Mouse (Mus musculus) CH12.LX (cell line): ENCODE measurements around the gene Tmem216. TPM values are rescaled to one million over a fixed set of nuclear protein-coding genes. Genes with fewer than 3 reads are reported as not detected.

ENCODE experiments used
- DNase-seq: peaks from one replicate; pipeline ENCODE4 v3.0.0-alpha.2; 2013; ENCODE audit errors: extremely low read depth
- H3K27ac ChIP-seq: 2 replicates; pipeline ENCODE4 v1.5.1; 2012; ENCODE audit warnings: low read depth, mild to moderate bottlenecking, control low read depth, moderate library complexity; ENCODE audit not compliant: insufficient read depth
- H3K27me3 ChIP-seq: replicated peaks from 2 replicates; pipeline ENCODE3; 2012; ENCODE audit warnings: inconsistent platforms
- H3K36me3 ChIP-seq, 2 experiments: replicated peaks in 1 of 2; 2 replicates each; pipeline versions ENCODE3 to v1.6.1; 2012; ENCODE audit warnings: inconsistent platforms in 1 of 2, low read length in 1 of 2, mild to moderate bottlenecking in 1 of 2, mixed read lengths in 1 of 2, moderate library complexity in 1 of 2; ENCODE audit not compliant: control insufficient read depth in 1 of 2, insufficient read depth in 1 of 2
- H3K4me1 ChIP-seq, 2 experiments: 2 replicates each; pipeline ENCODE4 v1.6.1; 2012; ENCODE audit warnings: inconsistent platforms in 1 of 2, moderate library complexity in 1 of 2; ENCODE audit not compliant: insufficient read depth in 2 of 2, control insufficient read depth in 1 of 2
- H3K4me2 ChIP-seq: 2 replicates; pipeline ENCODE4 v1.6.1; 2012; ENCODE audit warnings: low read depth, mild to moderate bottlenecking, control low read depth; ENCODE audit not compliant: poor library complexity, insufficient read depth, severe bottlenecking
- H3K4me3 ChIP-seq, 3 experiments: fragments of 150-350 bp in 1 of 3; sonication (generic) in 1 of 3; replicated peaks in 1 of 3; 2 replicates each; pipeline versions ENCODE3 to v1.5.1; 2011 to 2012; ENCODE audit warnings: low read depth in 2 of 3, low read length in 2 of 3, mild to moderate bottlenecking in 2 of 3, moderate library complexity in 2 of 3, control low read depth in 1 of 3, improper control_type of control experiment in 1 of 3, inconsistent platforms in 1 of 3, mixed read lengths in 1 of 3; ENCODE audit not compliant: poor library complexity in 1 of 3
- H3K79me2 ChIP-seq: replicated peaks from 2 replicates; pipeline ENCODE4 v1.6.1; 2012; ENCODE audit warnings: mild to moderate bottlenecking, moderate library complexity; ENCODE audit not compliant: control insufficient read depth, poor library complexity, insufficient read depth, severe bottlenecking; ENCODE audit errors: extremely low read depth
- H3K9ac ChIP-seq: 2 replicates; pipeline ENCODE4 v1.6.1; 2012; ENCODE audit warnings: low read depth, mild to moderate bottlenecking, control low read depth, moderate library complexity; ENCODE audit not compliant: insufficient read depth
- H3K9me3 ChIP-seq: replicated peaks from 2 replicates; pipeline ENCODE3; 2012; ENCODE audit warnings: low read length, inconsistent platforms, mixed read lengths
- BHLHE40 ChIP-seq: IDR thresholded peaks from 2 replicates; pipeline ENCODE4 v1.6.1; 2011; ENCODE audit warnings: mild to moderate bottlenecking, low read depth, low read length, improper control_type of control experiment
- CHD2 ChIP-seq: IDR thresholded peaks from 2 replicates; pipeline ENCODE4 v1.6.1; 2011; ENCODE audit warnings: low read length, improper control_type of control experiment
- CTCF ChIP-seq, 2 experiments: IDR thresholded peaks in 1 of 2; conservative IDR thresholded peaks in 1 of 2; 2 replicates each; pipeline ENCODE4 v1.5.1; 2011 to 2012; ENCODE audit warnings: low read depth in 2 of 2, low read length in 2 of 2, improper control_type of control experiment in 1 of 2, inconsistent platforms in 1 of 2, mild to moderate bottlenecking in 1 of 2, moderate library complexity in 1 of 2
- ELF1 ChIP-seq: IDR thresholded peaks from 2 replicates; pipeline ENCODE4 v1.6.1; 2014; ENCODE audit warnings: low read depth, mild to moderate bottlenecking, inconsistent platforms, low read length, improper control_type of control experiment
- EP300 ChIP-seq: IDR thresholded peaks from 2 replicates; pipeline ENCODE4 v1.6.1; 2011; ENCODE audit warnings: low read length, improper control_type of control experiment
- ETS1 ChIP-seq: conservative IDR thresholded peaks from 2 replicates; pipeline ENCODE4 v1.6.1; 2012; ENCODE audit warnings: low read depth, mild to moderate bottlenecking, inconsistent platforms, low read length, improper control_type of control experiment, moderate library complexity
- GABPA ChIP-seq: IDR thresholded peaks from 2 replicates; pipeline ENCODE4 v1.6.1; 2012; ENCODE audit warnings: low read depth, low read length, improper control_type of control experiment, inconsistent platforms; ENCODE audit not compliant: insufficient replicate concordance
- HCFC1 ChIP-seq: IDR thresholded peaks from 2 replicates; pipeline ENCODE4 v1.6.1; 2012; ENCODE audit warnings: low read depth, mild to moderate bottlenecking, inconsistent platforms, low read length, improper control_type of control experiment
- JUN ChIP-seq: IDR thresholded peaks from 2 replicates; pipeline ENCODE4 v1.6.1; 2011; ENCODE audit warnings: low read depth, mild to moderate bottlenecking, low read length, improper control_type of control experiment, moderate library complexity; ENCODE audit not compliant: insufficient read depth
- JUND ChIP-seq: conservative IDR thresholded peaks from 2 replicates; pipeline ENCODE4 v1.6.1; 2011; ENCODE audit warnings: low read depth, low read length, improper control_type of control experiment
- MAZ ChIP-seq: IDR thresholded peaks from 2 replicates; pipeline ENCODE4 v1.6.1; 2012; ENCODE audit warnings: low read depth, mild to moderate bottlenecking, inconsistent platforms, low read length, improper control_type of control experiment, moderate library complexity
- MEF2A ChIP-seq: IDR thresholded peaks from 2 replicates; pipeline ENCODE4 v1.6.1; 2014; ENCODE audit warnings: low read depth, mild to moderate bottlenecking, inconsistent platforms, low read length, improper control_type of control experiment, borderline replicate concordance
- MXI1 ChIP-seq: IDR thresholded peaks from 2 replicates; pipeline ENCODE4 v1.6.1; 2011; ENCODE audit warnings: mild to moderate bottlenecking, low read depth, low read length, improper control_type of control experiment
- MYC ChIP-seq: IDR thresholded peaks from 2 replicates; pipeline ENCODE4 v1.6.1; 2011; ENCODE audit warnings: low read depth, mild to moderate bottlenecking, improper control_type of control experiment, low read length
- NELFE ChIP-seq: IDR thresholded peaks from 2 replicates; pipeline ENCODE4 v1.6.1; 2011; ENCODE audit warnings: low read depth, low read length, improper control_type of control experiment
- NRF1 ChIP-seq: IDR thresholded peaks from 2 replicates; pipeline ENCODE4 v1.6.1; 2014; ENCODE audit warnings: low read depth, mild to moderate bottlenecking, inconsistent platforms, low read length, improper control_type of control experiment, moderate library complexity
- POLR2A ChIP-seq: IDR thresholded peaks from 2 replicates; pipeline ENCODE4 v1.6.1; 2011; ENCODE audit warnings: low read depth, mild to moderate bottlenecking, improper control_type of control experiment, low read length
- POLR2AphosphoS2 ChIP-seq: IDR thresholded peaks from 2 replicates; pipeline ENCODE4 v1.6.1; 2011; ENCODE audit warnings: low read depth, low read length, improper control_type of control experiment
- RAD21 ChIP-seq: IDR thresholded peaks from 2 replicates; pipeline ENCODE4 v1.6.1; 2011; ENCODE audit warnings: low read depth, mild to moderate bottlenecking, low read length, improper control_type of control experiment, moderate library complexity
- RCOR1 ChIP-seq: conservative IDR thresholded peaks from 2 replicates; pipeline ENCODE4 v1.6.1; 2012; ENCODE audit warnings: low read depth, mild to moderate bottlenecking, inconsistent platforms, low read length, improper control_type of control experiment
- SIN3A ChIP-seq: IDR thresholded peaks from 2 replicates; pipeline ENCODE4 v1.6.1; 2012; ENCODE audit warnings: low read length, improper control_type of control experiment, inconsistent platforms
- SMC3 ChIP-seq: IDR thresholded peaks from 2 replicates; pipeline ENCODE4 v1.6.1; 2011; ENCODE audit warnings: low read depth, low read length, improper control_type of control experiment
- TBP ChIP-seq: conservative IDR thresholded peaks from 2 replicates; pipeline ENCODE4 v1.6.1; 2011; ENCODE audit warnings: low read depth, low read length, improper control_type of control experiment
- TCF12 ChIP-seq: IDR thresholded peaks from 2 replicates; pipeline ENCODE4 v1.6.1; 2014; ENCODE audit warnings: low read depth, mild to moderate bottlenecking, inconsistent platforms, low read length, improper control_type of control experiment
- UBTF ChIP-seq: IDR thresholded peaks from 2 replicates; pipeline ENCODE4 v1.6.1; 2012; ENCODE audit warnings: low read depth, mild to moderate bottlenecking, inconsistent platforms, low read length, improper control_type of control experiment, moderate library complexity
- USF2 ChIP-seq: conservative IDR thresholded peaks from 2 replicates; pipeline ENCODE4 v1.6.1; 2011; ENCODE audit warnings: low read depth, low read length, improper control_type of control experiment
- ZKSCAN1 ChIP-seq: IDR thresholded peaks from 2 replicates; pipeline ENCODE4 v1.6.1; 2012; ENCODE audit warnings: low read depth, inconsistent platforms, low read length, improper control_type of control experiment, borderline replicate concordance
- ZNF384 ChIP-seq: IDR thresholded peaks from 2 replicates; pipeline ENCODE4 v1.6.1; 2012; ENCODE audit warnings: low read depth, low read length, improper control_type of control experiment, inconsistent platforms
- dilution Hi-C: fragments of 300-500 bp; cut with MboI; formaldehyde crosslinking; loops from 2 replicates; pipeline ENCODE4 v1.14.3; 2020; ENCODE audit warnings: low sequenced_read_pairs; ENCODE audit not compliant: extremely low pct_unique_long_range_greater_than_20kb, extremely low pct_ligation_motif_present
- in situ Hi-C: fragments of 300-500 bp; cut with MboI; formaldehyde crosslinking; loops from 3 replicates; pipeline ENCODE4 v1.14.3; 2019; ENCODE audit warnings: low sequenced_read_pairs, low pct_ligation_motif_present, low pct_unique_long_range_greater_than_20kb, mixed read lengths
- polyA plus RNA-seq: library from polyadenylated mRNA; unstranded; fragments of >175 nt; gene quantifications from 2 replicates; pipeline ENCODE4 v1.2.1, GENCODE M21; 2012; ENCODE audit warnings: low read depth; ENCODE audit not compliant: insufficient read length
- total RNA-seq, 2 experiments: library from RNA; depleted of rRNA; stranded (reverse); fragments of 300-350 nt in 1 of 2; fragments of >200 nt in 1 of 2; gene quantifications; 2 replicates each; pipeline ENCODE4 v1.2.3; 2012 to 2014

Gene Tmem216
- total and polyA plus RNA-seq, 3 experiments = 19.9 to 25.7 (median 24.0) TPM

DNA sequence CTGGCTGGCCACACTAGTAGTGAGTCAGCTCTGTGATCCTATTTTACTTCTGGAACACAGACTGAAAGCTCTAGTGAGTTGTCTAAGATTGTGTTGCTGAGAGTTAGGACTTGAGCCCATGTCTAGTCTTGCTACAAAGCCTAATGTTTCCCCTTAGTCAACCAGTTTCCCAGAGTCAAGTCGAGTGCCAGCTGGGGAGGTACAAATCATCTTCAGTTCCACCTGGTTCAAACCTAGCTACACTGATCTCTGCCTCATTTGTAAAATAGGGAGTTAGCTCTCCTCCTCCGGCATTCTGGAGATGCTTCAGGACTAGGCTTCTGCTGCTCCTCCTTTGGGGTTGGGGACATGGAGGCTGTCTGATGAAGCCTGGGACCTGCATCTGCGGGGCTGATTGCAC, 48.5 kb upstream of the Tmem216 start:
- dilution Hi-C loops = no loop called here
- peak overlapping the region; percentile 44 to 98 (median 65) for H3K4me3 ChIP-seq
- H3K4me1 ChIP-seq = peaks cover 13 to 69% of the 10 kb centered on the region in 2 experiments
- no peaks in the 10 kb centered on the region for H3K9me3 ChIP-seq
- H3K27ac ChIP-seq = peak overlapping the region; percentile 73
- TF ChIP-seq HCFC1 (no peak), NRF1 (no peak), GABPA (no peak), ELF1 (no peak), MAZ (no peak), RCOR1 (no peak), USF2 (no peak), MEF2A (no peak), POLR2AphosphoS2 (no peak), ZNF384 (no peak), ZKSCAN1 (no peak), TCF12 (no peak), JUND (no peak)
- no peak for DNase-seq
- H3K27me3 ChIP-seq = no peaks in the 10 kb centered on the region
- H3K36me3 ChIP-seq = peaks cover 24 to 42% of the 10 kb centered on the region in 2 experiments
- H3K9ac ChIP-seq = peak overlapping the region; percentile 86
- in situ Hi-C loops = loop anchor here (5.0 kb wide), 1 partner anchor 42 kb away; no protein-coding TSS in a partner anchor
- H3K4me2 ChIP-seq = peak overlapping the region; percentile 85
- peaks cover 35% of the 10 kb centered on the region for H3K79me2 ChIP-seq

DNA sequence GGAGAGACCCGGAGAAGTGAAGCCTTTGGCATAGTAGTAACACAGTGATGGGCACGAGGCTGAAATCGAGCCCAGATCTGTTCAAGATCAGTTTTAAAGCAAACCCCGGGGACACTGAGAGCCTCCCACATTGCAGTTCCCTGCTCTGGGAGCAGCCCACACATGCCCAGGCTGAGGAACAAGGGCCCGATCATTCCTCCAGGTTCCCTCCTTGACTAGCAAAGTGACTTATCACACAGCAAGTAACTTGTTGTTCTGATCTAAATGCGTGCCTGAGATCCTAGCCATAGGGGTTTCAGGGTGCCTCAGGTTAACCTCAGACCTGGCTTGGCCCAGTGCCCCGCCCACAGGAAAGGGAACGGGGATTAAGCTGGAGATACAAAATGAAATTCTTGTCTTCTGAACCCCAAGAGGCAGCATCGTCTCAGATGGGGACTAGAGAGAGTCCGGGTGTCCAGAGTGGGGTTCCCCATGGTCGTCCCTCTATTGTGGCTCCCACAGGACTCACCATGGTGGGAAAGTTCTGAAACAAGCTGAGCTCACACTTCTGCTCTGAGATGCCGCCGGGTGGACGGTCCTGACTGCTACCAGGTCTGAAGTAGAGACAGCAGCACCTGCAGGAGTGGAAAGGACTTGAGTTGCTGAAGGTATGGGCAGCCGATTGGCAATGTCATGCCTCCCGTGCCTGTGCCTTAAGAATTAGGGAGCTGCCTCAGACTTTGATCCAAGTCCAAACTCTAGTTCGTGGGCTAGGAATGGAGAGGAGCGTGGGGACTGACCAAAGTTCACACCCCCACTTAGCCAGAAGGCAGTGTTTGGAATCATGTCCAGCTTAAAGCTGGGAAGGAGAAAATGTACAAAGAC, 47.9 kb upstream of the Tmem216 start:
- Histone ChIP-seq H3K9ac (peak overlapping the region; percentile 86), H3K36me3 (peaks cover 23 to 42% of the 10 kb centered on the region in 2 experiments), H3K27ac (peak overlapping the region; percentile 73), H3K4me2 (peak overlapping the region; percentile 85), H3K79me2 (peaks cover 33% of the 10 kb centered on the region), H3K9me3 (no peaks in the 10 kb centered on the region), H3K4me3 (peak overlapping the region in 2 of 3 experiments; percentile 10 to 98), H3K27me3 (no peaks in the 10 kb centered on the region), H3K4me1 (peaks cover 13 to 70% of the 10 kb centered on the region in 2 experiments)
- dilution Hi-C loops = no loop called here
- in situ Hi-C loops = loop anchor here (5.0 kb wide), 1 partner anchor 42 kb away; no protein-coding TSS in a partner anchor
- DNase-seq = no peak
- TF ChIP-seq CHD2 = no peak
- no peak for TF ChIP-seq RAD21
- no peak for TF ChIP-seq ELF1
- no peak for TF ChIP-seq SMC3
- TF ChIP-seq JUN = no peak
- no peak for TF ChIP-seq MYC
- no peak for TF ChIP-seq NELFE
- TF ChIP-seq RCOR1 = no peak
- no peak for TF ChIP-seq JUND
- no peak for TF ChIP-seq EP300
- TF ChIP-seq BHLHE40 = no peak
- no peak for TF ChIP-seq HCFC1
- no peak for TF ChIP-seq MAZ
- TF ChIP-seq NRF1 = no peak
- TF ChIP-seq MXI1 = no peak; the same call in 1 of the 2 replicates
- 0 out of 2 replicates have a peak, but pooled peaks have one; percentile 35 for TF ChIP-seq TBP
- no peak for TF ChIP-seq ZNF384
- peak; percentile 45; the same call in 1 of the 2 replicates for TF ChIP-seq SIN3A
- no peak for TF ChIP-seq USF2
- no peak for TF ChIP-seq UBTF
- no peak for TF ChIP-seq MEF2A
- 0 out of 2 replicates have a peak, but pooled peaks have one; percentile 16 for TF ChIP-seq POLR2A
- TF ChIP-seq ETS1 = no peak
- TF ChIP-seq CTCF (conservative IDR thresholded peaks at IDR 0.05 in 1 of 2, IDR thresholded peaks at IDR 0.05 in 1 of 2; ENCODE audit: low read depth in 2 of 2, low read length in 2 of 2) = peak in 1 of 2 experiments; percentile 10; a peak in 1 of 4 replicates
- no peak for TF ChIP-seq TCF12
